Mouse (Mus musculus) embryonic stem cell, embryonic (primary cell): ENCODE data around the gene Gtf3a.

Experiments
- CTCF ChIA-PET, 4 experiments: fragments of 300-600 bp in 2 of 4; fragments of 350-600 bp in 2 of 4; sonication (Branson Sonifier 250); formaldehyde crosslinking; loops; one replicate each; lab custom pipeline; 2022; ENCODE audit warnings: inconsistent platforms in 2 of 4; lab: Charles Lee
- POLR2A ChIA-PET, 4 experiments: fragments of 300-600 bp in 2 of 4; fragments of 350-600 bp in 2 of 4; sonication (Branson Sonifier 250); formaldehyde crosslinking; loops; one replicate each; lab custom pipeline; 2022; ENCODE audit warnings: antibody characterized with exemption in 4 of 4, inconsistent platforms in 1 of 4; lab: Charles Lee

The Gtf3a gene

GRCm38 (mm10) chr5:146948508-146949088 lies at the start of gene Gtf3a:
TSS of gene Gtf3a (plus strand) at chr5:146948657.
- CTCF ChIA-PET, result interaction anchor here in 2 of 4 experiments (0.6 to 1.5 kb wide), 9 partner anchors 9 to 327 kb away, joined by 3 to 8 read pairs (median 6); no protein-coding TSS in a partner anchor
- POLR2A ChIA-PET, result interaction anchor here in 2 of 4 experiments (0.6 to 2.0 kb wide), 15 partner anchors 9 to 273 kb away, joined by 3 to 7 read pairs (median 4); no protein-coding TSS in a partner anchor

GRCm38 (mm10) chr5:146900331-146900730 lies 48.1 kb upstream of the Gtf3a start:
- ChIA-PET POLR2A (interaction anchor here in 2 of 4 experiments (0.6 to 2.1 kb wide), 5 partner anchors 111 to 225 kb away, joined by 3 to 4 read pairs (median 3); no protein-coding TSS in a partner anchor), CTCF (interaction anchor here (0.6 to 6.0 kb wide), 14 partner anchors 9 to 225 kb away, joined by 3 to 79 read pairs (median 4); no protein-coding TSS in a partner anchor)

GRCm38 (mm10) chr5:146901501-146901900 lies 47.0 kb upstream of the Gtf3a start:
- POLR2A ChIA-PET, result interaction anchor here in 2 of 4 experiments (0.6 to 2.1 kb wide), 3 partner anchors 57 to 225 kb away, joined by 3 to 6 read pairs (median 4); partner anchors contain the start of gene Rasl11a (in 1 of the 2)
- CTCF ChIA-PET, result interaction anchor here (0.6 to 7.0 kb wide), 9 partner anchors 11 to 418 kb away, joined by 3 to 79 read pairs (median 4); no protein-coding TSS in a partner anchor

GRCm38 (mm10) chr5:146904404-146904803 lies 44.1 kb upstream of the Gtf3a start:
- CTCF ChIA-PET, result interaction anchor here (0.6 to 7.0 kb wide), 58 partner anchors 9 to 1170 kb away, joined by 3 to 100 read pairs (median 5); partner anchors contain the start of gene Rasl11a (in 1 of the 4)
- POLR2A ChIA-PET, result interaction anchor here (0.6 to 2.4 kb wide), 18 partner anchors 15 to 354 kb away, joined by 3 to 14 read pairs (median 4); partner anchors contain the start of genes Lnx2 (in 1 of the 4), Polr1d (in 1 of the 4) and Rasl11a (in 1 of the 4)

GRCm38 (mm10) chr5:146905486-146906172 lies 42.8 kb upstream of the Gtf3a start:
- CTCF ChIA-PET, result interaction anchor here (0.6 to 7.0 kb wide), 74 partner anchors 8 to 414 kb away, joined by 3 to 100 read pairs (median 4); partner anchors contain the start of gene Rasl11a (in 2 of the 4)
- POLR2A ChIA-PET, result interaction anchor here in 1 of 4 experiments (0.6 to 1.7 kb wide), 6 partner anchors 59 to 230 kb away, joined by 3 to 6 read pairs (median 4); partner anchors contain the start of gene Rasl11a

GRCm38 (mm10) chr5:146907533-146907932 lies 40.9 kb upstream of the Gtf3a start:
- POLR2A ChIA-PET, result interaction anchor here in 1 of 4 experiments (0.7 to 1.6 kb wide), 4 partner anchors 12 to 78 kb away, joined by 3 to 4 read pairs (median 3); no protein-coding TSS in a partner anchor
- CTCF ChIA-PET, result interaction anchor here (0.5 to 7.0 kb wide), 39 partner anchors 8 to 413 kb away, joined by 3 to 100 read pairs (median 5); no protein-coding TSS in a partner anchor

GRCm38 (mm10) chr5:146908629-146909028 lies 39.8 kb upstream of the Gtf3a start:
- ChIA-PET POLR2A (interaction anchor here in 1 of 4 experiments (0.6 to 2.0 kb wide), 3 partner anchors 11 to 297 kb away, joined by 3 to 5 read pairs (median 3); partner anchors contain the start of gene Rpl21), CTCF (interaction anchor here (0.5 to 7.0 kb wide), 34 partner anchors 8 to 466 kb away, joined by 3 to 100 read pairs (median 5); partner anchors contain the start of gene Rasl11a (in 1 of the 4))

GRCm38 (mm10) chr5:146912206-146912605 lies 36.3 kb upstream of the Gtf3a start:
- POLR2A ChIA-PET, result interaction anchor here in 3 of 4 experiments (0.6 to 1.6 kb wide), 6 partner anchors 8 to 1798 kb away, joined by 3 to 4 read pairs (median 4); no protein-coding TSS in a partner anchor
- CTCF ChIA-PET, result interaction anchor here in 3 of 4 experiments (0.6 to 3.1 kb wide), 15 partner anchors 7 to 1381 kb away, joined by 3 to 15 read pairs (median 4); no protein-coding TSS in a partner anchor

- POLR2A ChIA-PET, result no interaction called here
- CTCF ChIA-PET, result interaction anchor here (0.6 to 3.1 kb wide), 10 partner anchors 8 to 406 kb away, joined by 3 to 24 read pairs (median 4); no protein-coding TSS in a partner anchor
Measured at GRCm38 (mm10) chr5:146913355-146913754, 35.1 kb upstream of the Gtf3a start.

- CTCF ChIA-PET, result interaction anchor here (0.6 to 3.7 kb wide), 15 partner anchors 9 to 666 kb away, joined by 3 to 41 read pairs (median 5); no protein-coding TSS in a partner anchor
- POLR2A ChIA-PET, result no interaction called here
Measured at GRCm38 (mm10) chr5:146914088-146914766, 34.2 kb upstream of the Gtf3a start.

- POLR2A ChIA-PET, result interaction anchor here (0.6 to 1.7 kb wide), 7 partner anchors 13 to 911 kb away, joined by 3 to 8 read pairs (median 3); no protein-coding TSS in a partner anchor
Measured at GRCm38 (mm10) chr5:146916273-146916672, 32.2 kb upstream of the Gtf3a start.

GRCm38 (mm10) chr5:146916806-146917205 lies 31.7 kb upstream of the Gtf3a start:
- ChIA-PET CTCF (interaction anchor here (0.5 to 3.7 kb wide), 57 partner anchors 9 to 1712 kb away, joined by 3 to 41 read pairs (median 4); partner anchors contain the start of genes Cdx2 (in 1 of the 4), Mtif3 (in 1 of the 4), Pdx1 (in 1 of the 4) and Zkscan5 (in 1 of the 4)), POLR2A (interaction anchor here in 3 of 4 experiments (0.6 to 1.7 kb wide), 7 partner anchors 13 to 377 kb away, joined by 3 to 9 read pairs (median 3); no protein-coding TSS in a partner anchor)

More at GRCm38 (mm10) chr5:146916273-146916672, 32.2 kb upstream of the Gtf3a start:
- CTCF ChIA-PET, result interaction anchor here (0.6 to 3.7 kb wide), 59 partner anchors 8 to 974 kb away, joined by 3 to 41 read pairs (median 4); partner anchors contain the start of genes Cdx2 (in 1 of the 4), Gtf3a (in 1 of the 4) and Pdx1 (in 1 of the 4)

GRCm38 (mm10) chr5:146917357-146917756 lies 31.1 kb upstream of the Gtf3a start:
- ChIA-PET CTCF (interaction anchor here (0.5 to 3.7 kb wide), 56 partner anchors 9 to 1713 kb away, joined by 3 to 41 read pairs (median 4); partner anchors contain the start of genes Mtif3 (in 1 of the 4), Pdx1 (in 1 of the 4) and Zkscan5 (in 1 of the 4)), POLR2A (interaction anchor here in 3 of 4 experiments (0.6 to 1.7 kb wide), 6 partner anchors 22 to 422 kb away, joined by 3 to 9 read pairs (median 6); no protein-coding TSS in a partner anchor)

- POLR2A ChIA-PET, result interaction anchor here in 3 of 4 experiments (0.6 to 1.8 kb wide), 11 partner anchors 8 to 1576 kb away, joined by 3 to 5 read pairs (median 3); partner anchors contain the start of gene Gtf3a (in 1 of the 3)
- CTCF ChIA-PET, result interaction anchor here in 3 of 4 experiments (0.6 to 1.2 kb wide), 8 partner anchors 12 to 592 kb away, joined by 3 to 6 read pairs (median 4); partner anchors contain the start of gene Rpl21 (in 1 of the 3)
Measured at GRCm38 (mm10) chr5:146919874-146920273, 28.6 kb upstream of the Gtf3a start.

GRCm38 (mm10) chr5:146920314-146921161 lies 27.9 kb upstream of the Gtf3a start:
- POLR2A ChIA-PET, result interaction anchor here in 3 of 4 experiments (0.6 to 1.8 kb wide), 11 partner anchors 9 to 223 kb away, joined by 3 to 4 read pairs (median 3); partner anchors contain the start of gene Gtf3a (in 1 of the 3)
- CTCF ChIA-PET, result interaction anchor here in 3 of 4 experiments (0.6 to 1.0 kb wide), 11 partner anchors 13 to 967 kb away, joined by 3 to 5 read pairs (median 3); no protein-coding TSS in a partner anchor
